Mouse (Mus musculus): ENCODE data around the gene Mier1.

The Mier1 gene

GRCm38 (mm10) chr4:103114184-103115111, at the start of gene Mier1, which contains the start of gene Wdr78:
Gene Mier1, plus strand, starts transcription at chr4:103114390.
Gene Wdr78, minus strand, starts transcription at chr4:103114555.
- DNase-seq (ENCODE audit: low read depth), result peak; percentile 95

GRCm38 (mm10) chr4:103064421-103064820, 49.8 kb upstream of the Mier1 start:
- DNase-seq (ENCODE audit: low read depth), result no peak

- no peak for DNase-seq (ENCODE audit: low read depth)
Measured at GRCm38 (mm10) chr4:103064976-103065375, 49.2 kb upstream of the Mier1 start.

- no peak for DNase-seq (ENCODE audit: low read depth)
Measured at GRCm38 (mm10) chr4:103067906-103068655, 46.1 kb upstream of the Mier1 start.

GRCm38 (mm10) chr4:103070631-103071030, 43.6 kb upstream of the Mier1 start:
- DNase-seq (ENCODE audit: low read depth), result no peak

GRCm38 (mm10) chr4:103085237-103085636, 29.0 kb upstream of the Mier1 start:
- DNase-seq (ENCODE audit: low read depth), result no peak

- DNase-seq (ENCODE audit: low read depth), result peak; percentile 39
Measured at GRCm38 (mm10) chr4:103095921-103096320, 18.3 kb upstream of the Mier1 start.

GRCm38 (mm10) chr4:103098532-103098931, 15.7 kb upstream of the Mier1 start:
- no peak for DNase-seq (ENCODE audit: low read depth)

GRCm38 (mm10) chr4:103112651-103113050, 1.5 kb upstream of the Mier1 start:
- DNase-seq (ENCODE audit: low read depth), result no peak

- DNase-seq (ENCODE audit: low read depth), result peak; percentile 60
Measured at GRCm38 (mm10) chr4:103113402-103113801, 788 bp upstream of the Mier1 start.

GRCm38 (mm10) chr4:103118888-103119228, 4.7 kb downstream of the Mier1 start:
- no peak for DNase-seq (ENCODE audit: low read depth)

GRCm38 (mm10) chr4:103119229-103120027, 5.2 kb downstream of the Mier1 start:
- DNase-seq (ENCODE audit: low read depth), result peak; percentile 83

GRCm38 (mm10) chr4:103120028-103120384, 5.8 kb downstream of the Mier1 start:
- peak; percentile 73 for DNase-seq (ENCODE audit: low read depth)

GRCm38 (mm10) chr4:103120395-103120794, 6.2 kb downstream of the Mier1 start:
- no peak for DNase-seq (ENCODE audit: low read depth)

GRCm38 (mm10) chr4:103120874-103121389, 6.7 kb downstream of the Mier1 start:
- peak; percentile 31 for DNase-seq (ENCODE audit: low read depth)

GRCm38 (mm10) chr4:103123086-103123485, 8.9 kb downstream of the Mier1 start:
- peak; percentile 48 for DNase-seq (ENCODE audit: low read depth)

GRCm38 (mm10) chr4:103123606-103124005, 9.4 kb downstream of the Mier1 start:
- no peak for DNase-seq (ENCODE audit: low read depth)

- no peak for DNase-seq (ENCODE audit: low read depth)
Measured at GRCm38 (mm10) chr4:103126533-103126932, 12.3 kb downstream of the Mier1 start.

- no peak for DNase-seq (ENCODE audit: low read depth)
Measured at GRCm38 (mm10) chr4:103136946-103137345, 22.8 kb downstream of the Mier1 start.

- DNase-seq (ENCODE audit: low read depth), result peak; percentile 84
Measured at GRCm38 (mm10) chr4:103146339-103146738, 32.1 kb downstream of the Mier1 start.

- no peak for DNase-seq (ENCODE audit: low read depth)
Measured at GRCm38 (mm10) chr4:103151946-103152345, 37.8 kb downstream of the Mier1 start.

GRCm38 (mm10) chr4:103158781-103159180, 44.6 kb downstream of the Mier1 start:
- DNase-seq (ENCODE audit: low read depth), result no peak
